Mouse (Mus musculus) MEL (cell line): ENCODE measurements at regions not wholly inside any gene's neighbourhood (a gene's known extent, or its start where the extent isn't known, plus 50 kb on each side); places are given as distances from the start of the nearest gene placed in this dataset.

ENCODE experiments used
- DNase-seq: peaks from one replicate; pipeline ENCODE4 v3.0.0; 2011; ENCODE audit warnings: low read depth, low spot score
- H3K27ac ChIP-seq: 2 replicates; pipeline ENCODE4 v1.5.1; 2012; ENCODE audit warnings: low read depth, mild to moderate bottlenecking, control low read depth, low read length, moderate library complexity; ENCODE audit not compliant: control insufficient read depth
- H3K27me3 ChIP-seq, 2 experiments: fragments of 150-350 bp in 1 of 2; sonication (generic) in 1 of 2; 2 replicates each; pipeline ENCODE4 v1.6.1; 2012; ENCODE audit warnings: low read length in 2 of 2, mild to moderate bottlenecking in 2 of 2, improper control_type of control experiment in 1 of 2, moderate library complexity in 1 of 2; ENCODE audit not compliant: insufficient read depth in 2 of 2, control insufficient read depth in 1 of 2
- H3K36me3 ChIP-seq, 2 experiments: 2 replicates each; pipeline ENCODE4 v1.6.1; 2012 to 2014; ENCODE audit warnings: low read length in 2 of 2, improper control_type of control experiment in 1 of 2, inconsistent platforms in 1 of 2, mild to moderate bottlenecking in 1 of 2; ENCODE audit not compliant: insufficient read depth in 2 of 2, control insufficient read depth in 1 of 2
- H3K4me1 ChIP-seq, 2 experiments: fragments of 150-350 bp in 1 of 2; sonication (generic) in 1 of 2; 2 replicates each; pipeline ENCODE4 v1.6.1; 2012; ENCODE audit warnings: low read length in 2 of 2, improper control_type of control experiment in 1 of 2, mild to moderate bottlenecking in 1 of 2; ENCODE audit not compliant: insufficient read depth in 2 of 2, control insufficient read depth in 1 of 2
- H3K4me3 ChIP-seq, 2 experiments: fragments of 150-350 bp in 1 of 2; sonication (generic) in 1 of 2; 2 replicates each; pipeline ENCODE4 v1.5.1; 2012; ENCODE audit warnings: low read depth in 2 of 2, low read length in 2 of 2, mild to moderate bottlenecking in 2 of 2, moderate library complexity in 2 of 2, control low read depth in 1 of 2, improper control_type of control experiment in 1 of 2; ENCODE audit not compliant: control insufficient read depth in 1 of 2, insufficient read depth in 1 of 2
- H3K79me2 ChIP-seq: 2 replicates; pipeline ENCODE4 v1.6.1; 2012; ENCODE audit warnings: mild to moderate bottlenecking, low read length, moderate library complexity; ENCODE audit not compliant: control insufficient read depth, poor library complexity, insufficient read depth
- H3K9ac ChIP-seq: 2 replicates; pipeline ENCODE4 v1.6.1; 2012; ENCODE audit warnings: low read depth, mild to moderate bottlenecking, control low read depth, low read length, moderate library complexity; ENCODE audit not compliant: control insufficient read depth, poor library complexity, severe bottlenecking
- H3K9me3 ChIP-seq: fragments of 150-350 bp; sonication (generic); replicated peaks from 2 replicates; pipeline ENCODE4 v1.6.1; 2012; ENCODE audit warnings: mild to moderate bottlenecking, low read length, improper control_type of control experiment, moderate library complexity; ENCODE audit not compliant: insufficient read depth
- BHLHE40 ChIP-seq: IDR thresholded peaks from 2 replicates; pipeline ENCODE4 v1.6.1; 2012; ENCODE audit warnings: low read depth, mild to moderate bottlenecking, inconsistent platforms, low read length, improper control_type of control experiment, borderline replicate concordance
- CHD1 ChIP-seq: IDR thresholded peaks from 2 replicates; pipeline ENCODE4 v1.6.1; 2012; ENCODE audit warnings: low read depth, mild to moderate bottlenecking, inconsistent platforms, low read length, improper control_type of control experiment
- CTCF ChIP-seq, 3 experiments: IDR thresholded peaks in 2 of 3; conservative IDR thresholded peaks in 1 of 3; 2 replicates each; pipeline ENCODE4 v1.5.1; 2011 to 2012; ENCODE audit warnings: low read length in 3 of 3, low read depth in 2 of 3, mild to moderate bottlenecking in 2 of 3, improper control_type of control experiment in 1 of 3, inconsistent platforms in 1 of 3, mixed read lengths in 1 of 3, moderate library complexity in 1 of 3; ENCODE audit not compliant: control insufficient read depth in 1 of 3, insufficient read depth in 1 of 3, poor library complexity in 1 of 3, severe bottlenecking in 1 of 3
- E2F4 ChIP-seq: IDR thresholded peaks from 2 replicates; pipeline ENCODE4 v1.6.1; 2011; ENCODE audit warnings: low read depth, low read length, improper control_type of control experiment, borderline replicate concordance
- EP300 ChIP-seq, 2 experiments: IDR thresholded peaks; 2 replicates each; pipeline ENCODE4 v1.6.1; 2011; ENCODE audit warnings: improper control_type of control experiment in 2 of 2, low read length in 2 of 2, low read depth in 1 of 2, mild to moderate bottlenecking in 1 of 2
- ETS1 ChIP-seq: IDR thresholded peaks from 2 replicates; pipeline ENCODE4 v1.6.1; 2012; ENCODE audit warnings: low read depth, mild to moderate bottlenecking, inconsistent platforms, low read length, improper control_type of control experiment, moderate library complexity
- GATA1 ChIP-seq: IDR thresholded peaks from 2 replicates; pipeline ENCODE4 v1.6.1; 2011; ENCODE audit warnings: low read depth, low read length, improper control_type of control experiment
- HCFC1 ChIP-seq: IDR thresholded peaks from 2 replicates; pipeline ENCODE4 v1.6.1; 2012; ENCODE audit warnings: low read depth, mild to moderate bottlenecking, inconsistent platforms, low read length, improper control_type of control experiment, moderate library complexity
- JUND ChIP-seq: IDR thresholded peaks from 2 replicates; pipeline ENCODE4 v1.6.1; 2011; ENCODE audit warnings: low read depth, mild to moderate bottlenecking, improper control_type of control experiment, low read length
- MAX ChIP-seq: IDR thresholded peaks from 2 replicates; pipeline ENCODE4 v1.6.1; 2011; ENCODE audit warnings: low read length, improper control_type of control experiment
- MEF2A ChIP-seq: IDR thresholded peaks from 2 replicates; pipeline ENCODE4 v1.6.1; 2014; ENCODE audit warnings: low read depth, mild to moderate bottlenecking, inconsistent platforms, low read length, improper control_type of control experiment; ENCODE audit not compliant: poor library complexity, insufficient replicate concordance, severe bottlenecking; ENCODE audit errors: extremely low read depth
- MXI1 ChIP-seq: IDR thresholded peaks from 2 replicates; pipeline ENCODE4 v1.6.1; 2011; ENCODE audit warnings: mild to moderate bottlenecking, low read depth, low read length, improper control_type of control experiment
- MYB ChIP-seq: IDR thresholded peaks from 2 replicates; pipeline ENCODE4 v1.6.1; 2011; ENCODE audit warnings: mild to moderate bottlenecking, low read depth, low read length, improper control_type of control experiment
- MYC ChIP-seq: IDR thresholded peaks from 2 replicates; pipeline ENCODE4 v1.6.1; 2011; ENCODE audit warnings: low read depth, mild to moderate bottlenecking, low read length, improper control_type of control experiment, moderate library complexity
- NRF1 ChIP-seq: IDR thresholded peaks from 2 replicates; pipeline ENCODE4 v1.6.1; 2014; ENCODE audit warnings: low read depth, mild to moderate bottlenecking, inconsistent platforms, low read length, improper control_type of control experiment, moderate library complexity; ENCODE audit not compliant: poor library complexity, insufficient read depth, severe bottlenecking
- POLR2AphosphoS2 ChIP-seq: IDR thresholded peaks from 2 replicates; pipeline ENCODE4 v1.6.1; 2011; ENCODE audit warnings: low read length, improper control_type of control experiment
- POLR2AphosphoS5 ChIP-seq: IDR thresholded peaks from 2 replicates; pipeline ENCODE4 v1.6.1; 2012; ENCODE audit warnings: low read depth, borderline replicate concordance, mild to moderate bottlenecking, inconsistent platforms, low read length, moderate library complexity, mixed read lengths
- RCOR1 ChIP-seq: IDR thresholded peaks from 2 replicates; pipeline ENCODE4 v1.6.1; 2012; ENCODE audit warnings: low read depth, mild to moderate bottlenecking, inconsistent platforms, low read length, improper control_type of control experiment
- SIN3A ChIP-seq: IDR thresholded peaks from 2 replicates; pipeline ENCODE4 v1.6.1; 2012; ENCODE audit warnings: low read length, improper control_type of control experiment, inconsistent platforms
- SMC3 ChIP-seq: IDR thresholded peaks from 2 replicates; pipeline ENCODE4 v1.6.1; 2011; ENCODE audit warnings: low read depth, low read length, improper control_type of control experiment
- TBP ChIP-seq: IDR thresholded peaks from 2 replicates; pipeline ENCODE4 v1.8.0; 2011; ENCODE audit warnings: low read depth, low read length, improper control_type of control experiment
- TCF12 ChIP-seq: IDR thresholded peaks from 2 replicates; pipeline ENCODE4 v1.6.1; 2014; ENCODE audit warnings: low read depth, mild to moderate bottlenecking, inconsistent platforms, low read length, improper control_type of control experiment, moderate library complexity
- UBTF ChIP-seq: IDR thresholded peaks from 2 replicates; pipeline ENCODE4 v1.6.1; 2012; ENCODE audit warnings: low read depth, mild to moderate bottlenecking, inconsistent platforms, low read length, improper control_type of control experiment, moderate library complexity, borderline replicate concordance; ENCODE audit not compliant: insufficient read depth
- USF1 ChIP-seq: IDR thresholded peaks from 2 replicates; pipeline ENCODE4 v1.6.1; 2014; ENCODE audit warnings: low read depth, mild to moderate bottlenecking, inconsistent platforms, low read length, improper control_type of control experiment, moderate library complexity
- USF2 ChIP-seq, 2 experiments: IDR thresholded peaks; 2 replicates each; pipeline ENCODE4 v1.6.1; 2011 to 2012; ENCODE audit warnings: improper control_type of control experiment in 2 of 2, low read length in 2 of 2, borderline replicate concordance in 1 of 2, inconsistent platforms in 1 of 2, low read depth in 1 of 2, mild to moderate bottlenecking in 1 of 2; ENCODE audit not compliant: insufficient read depth in 1 of 2
- ZC3H11A ChIP-seq: IDR thresholded peaks from 2 replicates; pipeline ENCODE4 v1.6.1; 2012; ENCODE audit warnings: low read depth, mild to moderate bottlenecking, inconsistent platforms, low read length, improper control_type of control experiment
- ZKSCAN1 ChIP-seq: IDR thresholded peaks from 2 replicates; pipeline ENCODE4 v1.6.1; 2012; ENCODE audit warnings: low read depth, mild to moderate bottlenecking, inconsistent platforms, low read length, improper control_type of control experiment, moderate library complexity
- ZMIZ1 ChIP-seq: IDR thresholded peaks from 2 replicates; pipeline ENCODE4 v1.6.1; 2012; ENCODE audit warnings: low read depth, mild to moderate bottlenecking, inconsistent platforms, low read length, improper control_type of control experiment, moderate library complexity
- ZNF384 ChIP-seq: IDR thresholded peaks from 2 replicates; pipeline ENCODE4 v1.6.1; 2012; ENCODE audit warnings: low read depth, mild to moderate bottlenecking, inconsistent platforms, low read length, improper control_type of control experiment

GRCm38 (mm10) chr2:61524060-61524734 lies 54.2 kb upstream of the Tank start (continued):
- TF ChIP-seq EP300 (IDR thresholded peaks at IDR 0.05; ENCODE audit: low read depth in 1 of 2, low read length in 2 of 2) (peak; percentile 54 to 77; a peak in 3 of 4 replicates), UBTF (no peak), GATA1 (peak; percentile 82), MEF2A (no peak), ETS1 (peak; percentile 48; the same call in 1 of the 2 replicates), CTCF (IDR thresholded peaks at IDR 0.05 in 2 of 3, conservative IDR thresholded peaks at IDR 0.05 in 1 of 3; ENCODE audit: control insufficient read depth in 1 of 3, insufficient read depth in 1 of 3, low read depth in 2 of 3, low read length in 3 of 3, poor library complexity in 1 of 3, severe bottlenecking in 1 of 3) (no peak), ZKSCAN1 (peak; percentile 72; the same call in 1 of the 2 replicates), TBP (no peak), E2F4 (no peak), ZC3H11A (no peak), MXI1 (no peak), ZMIZ1 (no peak), SMC3 (no peak), MYC (0 out of 2 replicates have a peak, but pooled peaks have one; percentile 40)

GRCm38 (mm10) chr2:61514445-61515123 lies 63.8 kb upstream of the Tank start:
- Histone ChIP-seq H3K36me3 (peaks cover 0 to 25% of the 10 kb centered on the region in 2 experiments; a peak in 2 of 4 replicates), H3K27me3 (no peaks in the 10 kb centered on the region), H3K79me2 (no peaks in the 10 kb centered on the region), H3K4me1 (peaks cover 6 to 11% of the 10 kb centered on the region in 2 experiments), H3K4me3 (peak overlapping the region; percentile 30 to 41), H3K9me3 (no peaks in the 10 kb centered on the region), H3K27ac (peak overlapping the region; percentile 95), H3K9ac (peak overlapping the region; percentile 37)
- peak; percentile 81 for DNase-seq
- no peak for TF ChIP-seq BHLHE40
- peak; percentile 60; the same call in 1 of the 2 replicates for TF ChIP-seq MAX
- no peak for TF ChIP-seq NRF1
- no peak for TF ChIP-seq POLR2AphosphoS5
- TF ChIP-seq MEF2A, result no peak
- TF ChIP-seq USF1, result no peak
- TF ChIP-seq ZKSCAN1, result no peak
- peak; percentile 92 for TF ChIP-seq GATA1
- peak; percentile 77 to 86 for TF ChIP-seq EP300 (IDR thresholded peaks at IDR 0.05; ENCODE audit: low read depth in 1 of 2, low read length in 2 of 2)
- no peak for TF ChIP-seq SMC3
- no peak for TF ChIP-seq HCFC1
- TF ChIP-seq POLR2AphosphoS2, result no peak
- no peak for TF ChIP-seq CTCF (IDR thresholded peaks at IDR 0.05 in 2 of 3, conservative IDR thresholded peaks at IDR 0.05 in 1 of 3; ENCODE audit: control insufficient read depth in 1 of 3, insufficient read depth in 1 of 3, low read depth in 2 of 3, low read length in 3 of 3, poor library complexity in 1 of 3, severe bottlenecking in 1 of 3)
- TF ChIP-seq E2F4, result no peak
- no peak for TF ChIP-seq UBTF
- no peak for TF ChIP-seq CHD1
- no peak for TF ChIP-seq USF2 (IDR thresholded peaks at IDR 0.05; ENCODE audit: borderline replicate concordance in 1 of 2, insufficient read depth in 1 of 2, low read depth in 1 of 2, low read length in 2 of 2)
- no peak for TF ChIP-seq JUND
- TF ChIP-seq MYC, result peak; percentile 54
- TF ChIP-seq RCOR1, result peak; percentile 61; the same call in 1 of the 2 replicates
- peak; percentile 64; the same call in 1 of the 2 replicates for TF ChIP-seq ETS1
- TF ChIP-seq TBP, result peak; percentile 63
- no peak for TF ChIP-seq ZNF384
- no peak; the same call in 1 of the 2 replicates for TF ChIP-seq SIN3A
- peak; percentile 76 for TF ChIP-seq TCF12
- TF ChIP-seq MYB, result peak; percentile 16; the same call in 1 of the 2 replicates
